Mouse (Mus musculus) liver, embryonic 16.5 days (tissue): Measurements from ENCODE around the gene Timm23. TPM values are rescaled to one million over a fixed set of nuclear protein-coding genes. Genes with fewer than 3 reads are reported as not detected.
A peak's percentile ranks its signal among the peaks of the same experiment; 100 is the strongest.
"Not testable (repeated sequence)": the region's sequence is repeated elsewhere in the genome, so short reads cannot be mapped to it uniquely, and the experiment has no call there.

Experiments
- ATAC-seq: fragments of 200-750 bp; cut with Nextera tagmentation; 2 replicates; pipeline ENCODE4 v1.8.0; 2017; ENCODE audit warnings: low read depth, mild to moderate bottlenecking, moderate number of reproducible peaks, moderate library complexity
- H3K27ac ChIP-seq: fragments of 300-500 bp; sonication (generic); 2 replicates; pipeline ENCODE4 v1.5.1; 2014; ENCODE audit warnings: mild to moderate bottlenecking, low read length
- H3K27me3 ChIP-seq: fragments of 300-500 bp; sonication (generic); 2 replicates; pipeline ENCODE4 v1.6.1; 2014; ENCODE audit warnings: low read depth, low read length, mixed read lengths; ENCODE audit not compliant: control insufficient read depth, insufficient read depth
- H3K36me3 ChIP-seq: fragments of 300-500 bp; sonication (generic); 2 replicates; pipeline ENCODE4 v1.6.1; 2014; ENCODE audit warnings: mild to moderate bottlenecking; ENCODE audit not compliant: control insufficient read depth, insufficient read depth
- H3K4me1 ChIP-seq: fragments of 300-500 bp; sonication (generic); 2 replicates; pipeline ENCODE4 v1.6.1; 2014; ENCODE audit warnings: low read depth, low read length, mixed read lengths; ENCODE audit not compliant: control insufficient read depth
- H3K4me2 ChIP-seq: fragments of 300-500 bp; sonication (generic); 2 replicates; pipeline ENCODE4 v1.6.1; 2014; ENCODE audit warnings: low read depth, low read length, mixed read lengths
- H3K4me3 ChIP-seq: fragments of 300-500 bp; sonication (generic); 2 replicates; pipeline ENCODE4 v1.5.1; 2014; ENCODE audit warnings: low read depth, mild to moderate bottlenecking, low read length
- H3K9ac ChIP-seq: fragments of 300-500 bp; sonication (generic); 2 replicates; pipeline ENCODE4 v1.6.1; 2014; ENCODE audit warnings: low read depth, low read length
- H3K9me3 ChIP-seq: fragments of 300-500 bp; sonication (generic); replicated peaks from 2 replicates; pipeline ENCODE4 v1.6.1; 2016; ENCODE audit warnings: low read length; ENCODE audit not compliant: control insufficient read depth
- WGBS: fragments of 180-500 bp; shearing (Covaris S2); extraction: QIAGEN DNeasy Blood & Tissue Kit; methylation state at CpG from one replicate; pipeline ENCODE4 v1.1.7; 2014; ENCODE audit not compliant: insufficient replicate concordance; 5-methylcytosine and 5-hydroxymethylcytosine counted together
- polyA plus RNA-seq: library from polyadenylated mRNA; unstranded; fragments of >200 nt; fragmentation: Nextera tagmentation; extraction: Ambion mirVana; gene quantifications from 2 replicates; pipeline ENCODE4 v1.2.1, GENCODE M21; 2015

Gene Timm23
- 147 and 154 TPM in 2 replicates for polyA plus RNA-seq

GRCm38 (mm10) chr14:32201791-32202451, at the start of gene Timm23, which contains the start of gene Parg:
Timm23 (minus strand) TSS chr14:32201898.
Parg (plus strand) TSS chr14:32201949.
- peaks cover 20% of the 10 kb centered on the region for H3K4me1 ChIP-seq
- H3K9me3 ChIP-seq, result no peaks in the 10 kb centered on the region; the same call in 1 of the 2 replicates
- under 1% methylated on average over 69 of the region's 77 CpGs for WGBS
- no peaks in the 10 kb centered on the region for H3K27me3 ChIP-seq
- peak; percentile 95 for ATAC-seq
- peak within 1 kb of the TSS; percentile 100 for H3K4me3 ChIP-seq
- peak within 1 kb of the TSS; percentile 84 for H3K27ac ChIP-seq
- peaks cover 18% of the 10 kb centered on the region for H3K36me3 ChIP-seq
- H3K9ac ChIP-seq, result peak within 1 kb of the TSS; percentile 100
- H3K4me2 ChIP-seq, result peak within 1 kb of the TSS; percentile 92

DNA sequence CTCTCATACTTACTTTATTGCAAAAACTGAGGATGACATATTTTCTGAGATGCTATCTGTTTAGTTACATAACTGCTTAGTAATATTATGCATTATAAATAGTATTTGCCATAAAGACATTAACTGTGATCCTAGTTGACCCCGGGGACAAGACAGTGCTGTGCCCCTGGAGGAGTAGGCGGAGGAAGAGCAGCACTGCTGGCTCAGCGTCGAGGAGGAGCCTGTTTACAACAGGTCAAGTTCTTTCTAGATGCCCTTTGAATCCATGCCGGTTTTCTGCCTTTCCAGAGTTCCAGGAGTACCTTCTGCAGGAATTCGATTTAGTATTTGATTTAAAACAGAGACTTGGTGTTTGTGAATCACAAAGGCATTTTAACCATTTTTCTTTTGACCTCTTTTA, 47.9 kb upstream of the Timm23 start:
- no peak overlapping the region for H3K27ac ChIP-seq
- no peak overlapping the region for H3K4me2 ChIP-seq
- H3K9me3 ChIP-seq, result no peaks in the 10 kb centered on the region
- peaks cover 3% of the 10 kb centered on the region; the same call in 1 of the 2 replicates for H3K36me3 ChIP-seq
- no peak overlapping the region for H3K4me3 ChIP-seq
- no peak for ATAC-seq
- H3K9ac ChIP-seq, result no peak overlapping the region
- H3K27me3 ChIP-seq, result no peaks in the 10 kb centered on the region
- WGBS, result 77% methylated on average over 6 of the region's 6 CpGs
- no peaks in the 10 kb centered on the region for H3K4me1 ChIP-seq

GRCm38 (mm10) chr14:32246019-32246418, 44.3 kb upstream of the Timm23 start:
- no peak for ATAC-seq
- no peak overlapping the region for H3K4me2 ChIP-seq
- H3K9ac ChIP-seq, result no peak overlapping the region
- no peaks in the 10 kb centered on the region for H3K9me3 ChIP-seq
- H3K36me3 ChIP-seq, result peaks cover 6% of the 10 kb centered on the region
- 42% methylated on average over 2 of the region's 2 CpGs for WGBS
- no peak overlapping the region for H3K4me3 ChIP-seq
- H3K4me1 ChIP-seq, result no peaks in the 10 kb centered on the region
- H3K27me3 ChIP-seq, result no peaks in the 10 kb centered on the region
- no peak overlapping the region for H3K27ac ChIP-seq

DNA sequence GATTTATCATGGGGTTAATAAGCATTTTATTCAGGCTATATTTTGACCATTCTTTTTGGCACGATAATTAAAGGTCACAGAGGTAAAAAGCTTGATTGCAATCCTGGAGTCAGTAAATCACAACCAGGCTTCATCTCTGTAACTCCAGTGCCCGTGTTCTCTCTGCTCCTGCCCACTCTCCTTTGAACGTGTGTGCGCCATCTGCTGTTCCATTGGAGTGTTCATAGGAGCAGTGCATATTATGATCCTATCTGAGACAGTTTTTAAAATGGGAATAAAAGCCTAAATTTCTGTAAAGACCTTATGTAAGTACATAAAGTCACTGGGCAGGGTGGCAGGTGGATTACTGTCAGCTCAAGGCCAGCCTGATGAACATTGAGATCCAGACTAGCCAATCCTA, 40.7 kb upstream of the Timm23 start:
- Histone ChIP-seq H3K4me3 (no peak overlapping the region), H3K27me3 (no peaks in the 10 kb centered on the region), H3K9ac (no peak overlapping the region), H3K36me3 (peaks cover 9% of the 10 kb centered on the region), H3K4me1 (no peaks in the 10 kb centered on the region), H3K9me3 (no peaks in the 10 kb centered on the region), H3K27ac (no peak overlapping the region), H3K4me2 (no peak overlapping the region)
- ATAC-seq, result no peak
- WGBS, result 73% methylated on average over 4 of the region's 4 CpGs

DNA sequence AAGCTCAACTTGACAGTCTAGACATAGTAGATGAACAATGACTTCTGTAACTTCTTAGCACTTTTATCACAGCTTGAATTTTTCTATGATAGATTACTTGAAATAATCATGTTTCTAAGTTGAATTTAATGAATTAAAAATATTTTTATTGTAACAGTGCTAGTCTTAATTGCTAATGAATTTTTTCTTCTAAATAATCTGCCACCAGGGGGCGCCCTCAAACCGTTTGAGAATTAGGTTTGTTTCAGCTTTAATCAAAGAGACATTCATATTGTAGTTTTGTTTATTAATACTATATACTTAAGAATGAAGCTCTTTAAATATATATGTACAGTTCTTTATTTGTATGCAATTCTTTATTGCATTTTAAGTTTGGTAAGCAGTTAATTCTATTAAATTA, 27.3 kb upstream of the Timm23 start:
- ATAC-seq, result no peak
- H3K9me3 ChIP-seq, result no peaks in the 10 kb centered on the region
- no peak overlapping the region for H3K4me2 ChIP-seq
- peaks cover 2% of the 10 kb centered on the region; the same call in 1 of the 2 replicates for H3K36me3 ChIP-seq
- H3K4me3 ChIP-seq, result no peak overlapping the region
- H3K27ac ChIP-seq, result no peak overlapping the region
- WGBS, result 0% methylated on average over 2 of the region's 2 CpGs
- no peak overlapping the region for H3K9ac ChIP-seq
- no peaks in the 10 kb centered on the region for H3K4me1 ChIP-seq
- no peaks in the 10 kb centered on the region for H3K27me3 ChIP-seq

GRCm38 (mm10) chr14:32226601-32227000, 24.9 kb upstream of the Timm23 start:
- no peaks in the 10 kb centered on the region for H3K4me1 ChIP-seq
- no peak overlapping the region for H3K4me2 ChIP-seq
- no peak for ATAC-seq
- no peaks in the 10 kb centered on the region for H3K27me3 ChIP-seq
- H3K4me3 ChIP-seq, result no peak overlapping the region
- H3K27ac ChIP-seq, result no peak overlapping the region
- H3K9ac ChIP-seq, result no peak overlapping the region
- H3K36me3 ChIP-seq, result peaks cover 2% of the 10 kb centered on the region; the same call in 1 of the 2 replicates
- H3K9me3 ChIP-seq, result no peaks in the 10 kb centered on the region

- under 1% methylated on average over 24 of the region's 26 CpGs for WGBS
- H3K9me3 ChIP-seq, result no peaks in the 10 kb centered on the region; the same call in 1 of the 2 replicates
- H3K4me3 ChIP-seq, result peak overlapping the region; percentile 100
- peak overlapping the region; percentile 100 for H3K9ac ChIP-seq
- peak overlapping the region; percentile 79 for H3K27ac ChIP-seq
- H3K4me2 ChIP-seq, result peak overlapping the region; percentile 78
- H3K4me1 ChIP-seq, result peaks cover 20% of the 10 kb centered on the region
- H3K27me3 ChIP-seq, result no peaks in the 10 kb centered on the region
- peaks cover 20% of the 10 kb centered on the region for H3K36me3 ChIP-seq
- ATAC-seq, result peak; percentile 42
These were observed 344 bp downstream of the Timm23 start for GRCm38 (mm10) chr14:32201354-32201753.

DNA sequence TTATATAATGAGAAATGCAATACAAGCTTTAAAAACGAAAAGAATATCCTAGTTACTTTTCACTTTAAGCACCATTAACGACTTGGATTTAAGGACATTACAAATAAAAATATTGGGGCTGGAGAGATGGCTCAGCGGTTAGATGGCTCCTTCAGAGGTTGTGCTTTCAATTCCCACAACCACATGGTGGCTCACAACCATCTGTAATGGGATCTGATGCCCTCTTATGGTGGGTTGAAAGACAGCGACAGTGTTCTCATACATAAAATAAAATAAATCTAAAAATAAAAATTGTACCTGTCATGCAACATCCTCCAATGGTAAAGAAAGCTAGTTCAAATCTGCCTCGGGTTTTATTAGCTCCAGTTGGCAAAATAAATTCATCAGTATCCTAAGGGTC, 8.1 kb downstream of the Timm23 start:
- not testable (repeated sequence) for H3K9ac ChIP-seq, H3K4me3 ChIP-seq, H3K4me1 ChIP-seq, H3K9me3 ChIP-seq, ATAC-seq, H3K27me3 ChIP-seq, H3K4me2 ChIP-seq, H3K27ac ChIP-seq
- peaks cover 32% of the 10 kb centered on the region for H3K36me3 ChIP-seq
- 64% methylated on average over 5 of the region's 5 CpGs for WGBS

- Histone ChIP-seq H3K4me3 (no peak overlapping the region), H3K4me2 (no peak overlapping the region), H3K36me3 (peaks cover 31% of the 10 kb centered on the region), H3K9me3 (no peaks in the 10 kb centered on the region), H3K27me3 (no peaks in the 10 kb centered on the region), H3K27ac (no peak overlapping the region), H3K9ac (no peak overlapping the region), H3K4me1 (peaks cover 4% of the 10 kb centered on the region)
- WGBS, result 27% methylated on average over 3 of the region's 3 CpGs
- peak; percentile 41; the same call in 1 of the 2 replicates for ATAC-seq
These were observed 9.3 kb downstream of the Timm23 start for GRCm38 (mm10) chr14:32192437-32192836.
